Mouse (Mus musculus): ENCODE results near the gene C1ql2. TPM values are rescaled to one million over a fixed set of nuclear protein-coding genes. Genes with fewer than 3 reads are reported as not detected.

C1ql2 gene
- under 1 TPM in 1 of 4 experiments, not detected in 3; 0.14 TPM for total RNA-seq (2022)

DNA sequence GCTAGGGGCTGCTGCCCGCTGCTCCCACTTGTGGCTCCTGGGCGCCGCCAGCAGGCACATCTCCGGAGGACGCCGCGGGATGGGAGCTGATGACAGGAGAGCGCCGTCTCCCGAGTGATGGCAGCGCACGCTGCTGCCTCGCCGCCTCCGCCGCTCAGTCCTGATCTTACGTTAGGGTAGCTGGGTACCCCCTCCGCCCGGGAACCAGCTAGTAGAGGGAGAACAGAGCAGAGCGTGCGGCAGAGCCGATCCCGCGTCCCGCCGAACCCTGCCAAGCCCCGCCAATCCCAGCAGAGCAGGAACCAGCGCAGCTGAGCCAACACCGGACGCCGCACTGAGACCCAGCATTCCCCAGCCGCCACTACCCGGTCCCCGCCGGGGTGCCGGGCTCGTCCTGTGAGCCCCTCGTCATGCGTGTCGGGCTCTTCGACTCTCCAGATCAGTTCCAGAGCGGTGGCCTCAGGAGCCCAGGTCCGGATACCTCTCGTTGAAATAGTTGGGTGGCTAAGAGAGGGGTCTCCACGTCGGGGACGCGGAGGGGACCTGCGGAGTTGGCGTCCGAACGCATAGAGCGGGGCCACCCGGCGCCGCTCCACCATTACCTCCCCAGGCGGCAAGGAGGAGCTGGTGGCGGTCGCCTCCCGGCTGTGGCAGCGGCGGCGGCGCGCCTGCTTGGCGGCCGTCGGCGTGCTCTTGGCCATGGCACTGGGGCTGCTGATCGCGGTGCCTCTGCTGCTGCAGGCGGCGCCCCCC lies at the start of gene C1ql2:
TSS of gene C1ql2 (plus strand) at position 164 of the 753 bp plus-strand sequence.
- DNase-seq (ENCODE audit: low spot score): no peak

DNA sequence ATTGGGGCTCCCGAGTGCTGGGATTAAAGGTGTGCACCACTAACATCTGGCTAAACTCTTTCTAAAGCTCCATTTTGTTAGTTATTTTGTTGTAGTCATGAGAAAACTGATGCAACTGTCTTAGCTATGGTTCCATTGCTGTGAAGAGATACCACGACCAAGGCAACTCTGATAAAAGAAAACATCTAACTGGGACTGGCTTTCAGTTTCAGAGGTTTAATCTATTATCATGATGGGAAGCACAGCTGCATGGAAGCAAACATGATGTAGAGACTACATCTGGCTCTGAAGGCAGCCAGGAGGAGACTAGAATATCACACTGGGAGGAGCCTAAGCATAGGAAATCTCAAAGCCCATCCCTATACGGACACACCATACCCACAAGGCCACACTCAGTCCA lies 48.7 kb upstream of the C1ql2 start:
- DNase-seq (ENCODE audit: low spot score): no peak

DNA sequence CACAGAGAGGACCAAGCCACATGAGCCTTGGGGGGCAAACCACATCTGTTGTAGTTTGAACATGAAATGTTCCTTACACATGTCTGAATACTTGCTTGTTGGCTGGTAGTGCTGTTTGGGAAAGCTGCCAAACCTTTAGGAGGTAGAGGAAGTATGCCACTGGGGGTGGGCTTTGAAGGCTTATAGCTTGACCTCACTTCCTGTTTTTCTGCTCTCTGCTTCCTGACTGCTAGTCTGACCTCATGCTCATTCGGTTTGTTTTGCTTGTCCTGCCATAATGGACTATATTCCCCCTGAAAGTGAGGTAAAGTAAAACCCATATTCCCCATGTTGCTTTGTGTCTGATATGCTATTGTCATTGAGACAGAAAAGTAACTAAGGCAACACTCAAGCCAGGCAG lies 46.6 kb upstream of the C1ql2 start:
- no peak for DNase-seq (ENCODE audit: low spot score)

DNA sequence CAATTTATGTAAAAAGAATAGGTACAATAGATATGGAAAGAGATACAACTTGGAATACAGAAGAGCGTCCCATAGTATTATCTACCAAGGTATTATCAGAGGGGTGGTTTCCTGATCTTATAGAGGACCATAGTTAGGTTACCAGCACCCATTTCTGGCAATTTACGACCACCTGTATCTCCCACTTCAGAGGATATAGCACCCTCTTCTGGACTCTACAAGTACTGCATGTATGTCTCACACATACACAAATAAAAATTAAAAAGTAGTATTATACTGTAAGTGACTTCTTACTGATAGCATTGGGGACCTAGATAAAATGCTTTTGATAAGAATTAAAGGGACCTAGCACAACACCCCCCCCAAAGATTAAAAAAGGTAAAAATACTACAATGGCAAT lies 43.4 kb upstream of the C1ql2 start:
- no peak for DNase-seq (ENCODE audit: low spot score)

DNA sequence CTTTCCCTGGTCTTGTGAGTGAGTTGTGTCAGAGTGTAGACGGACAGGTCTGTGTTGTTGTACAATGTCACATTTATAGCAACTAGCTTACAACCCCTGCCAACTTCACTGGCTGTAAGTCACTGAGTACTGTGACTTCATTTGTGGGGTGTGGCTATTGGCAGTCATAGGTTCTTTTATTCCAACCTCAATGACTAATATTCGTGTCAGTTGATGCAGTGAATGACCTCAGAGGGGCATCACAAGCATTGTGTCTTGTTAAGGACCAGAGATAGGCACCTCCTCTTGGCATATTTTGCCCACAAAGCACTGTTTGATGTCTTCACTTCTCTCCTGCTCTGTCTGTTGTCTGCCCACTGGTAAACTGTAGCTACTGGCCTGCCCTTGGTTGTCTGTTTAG lies 34.6 kb upstream of the C1ql2 start:
- DNase-seq (ENCODE audit: low spot score): no peak

DNA sequence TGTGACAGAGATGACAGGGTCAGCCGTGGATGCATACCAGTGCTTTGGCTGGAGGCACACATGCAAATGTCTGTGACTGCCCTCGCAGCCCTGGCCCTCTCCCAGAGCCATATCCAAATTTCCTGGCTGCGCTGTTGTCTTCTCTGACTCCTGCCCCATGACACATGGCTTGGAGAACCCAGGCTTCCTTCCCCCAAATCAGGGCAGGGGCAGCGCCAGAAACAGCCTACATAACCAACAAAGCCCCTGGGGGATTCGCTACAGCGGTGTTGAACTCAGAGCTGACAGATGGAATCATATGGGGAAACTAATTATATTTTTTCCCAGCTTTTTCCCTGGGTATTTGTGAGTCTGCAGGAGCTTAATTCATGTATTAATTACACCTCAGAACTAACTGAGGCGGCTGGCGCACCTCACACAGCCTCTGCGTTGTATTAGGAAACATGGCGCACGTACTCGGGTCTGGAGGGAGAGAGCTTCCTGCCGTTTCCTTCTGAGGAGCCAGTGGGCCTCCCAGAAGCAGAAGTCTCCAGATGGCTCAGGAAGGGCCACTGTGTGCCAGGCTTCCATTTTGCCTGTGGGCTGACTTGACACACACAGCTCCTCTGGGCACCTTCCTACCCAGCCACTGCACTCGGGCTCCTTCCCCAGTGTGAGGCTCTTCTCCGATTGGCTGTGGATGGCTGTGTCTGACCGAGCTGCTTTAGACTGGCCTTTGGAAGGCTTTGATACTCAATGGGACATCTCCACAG lies 18.9 kb upstream of the C1ql2 start:
- no peak for DNase-seq (ENCODE audit: low spot score)

DNA sequence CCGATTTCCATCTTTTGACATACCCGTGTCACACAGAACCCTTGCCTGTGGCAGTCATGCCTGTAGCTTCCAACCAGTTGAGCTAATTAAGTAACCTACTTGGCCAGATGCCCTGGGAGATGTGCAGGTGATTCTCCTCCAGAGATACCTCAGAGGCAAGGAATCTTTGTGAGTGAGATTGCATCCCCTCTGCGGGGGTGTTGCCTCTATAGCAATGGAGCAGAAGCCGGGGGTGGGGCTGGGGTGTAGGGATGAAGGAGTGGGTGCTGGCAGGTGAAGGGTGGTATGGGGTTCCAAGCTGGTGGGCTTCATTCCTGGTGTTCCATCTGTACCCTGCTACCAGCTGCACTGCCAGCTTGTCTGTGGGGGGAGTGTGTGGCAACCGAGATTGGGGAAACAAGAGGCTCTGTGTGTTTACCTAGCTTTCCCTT lies 17.2 kb upstream of the C1ql2 start:
- DNase-seq (ENCODE audit: low spot score): no peak

DNA sequence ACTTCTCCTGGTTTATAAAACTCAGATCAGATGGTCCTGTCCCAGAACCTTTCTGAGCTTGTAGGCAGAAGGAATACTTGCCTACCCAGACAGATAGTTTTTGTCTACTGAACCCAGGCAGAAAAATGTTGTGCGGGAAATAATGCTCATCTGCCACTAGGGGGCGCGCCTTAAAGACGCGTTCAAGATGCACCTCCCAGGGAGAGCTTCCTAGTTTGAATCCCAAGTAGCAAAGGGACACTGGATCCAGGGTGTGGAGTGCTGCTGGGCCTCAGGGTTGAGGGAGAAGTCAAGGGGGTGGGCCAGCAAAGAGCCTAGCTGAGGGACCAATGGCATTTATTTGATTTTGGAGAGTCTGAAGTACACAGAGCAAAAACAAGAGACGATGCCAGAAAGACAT lies 12.7 kb upstream of the C1ql2 start:
- peak; percentile 24 for DNase-seq (ENCODE audit: low spot score)

DNA sequence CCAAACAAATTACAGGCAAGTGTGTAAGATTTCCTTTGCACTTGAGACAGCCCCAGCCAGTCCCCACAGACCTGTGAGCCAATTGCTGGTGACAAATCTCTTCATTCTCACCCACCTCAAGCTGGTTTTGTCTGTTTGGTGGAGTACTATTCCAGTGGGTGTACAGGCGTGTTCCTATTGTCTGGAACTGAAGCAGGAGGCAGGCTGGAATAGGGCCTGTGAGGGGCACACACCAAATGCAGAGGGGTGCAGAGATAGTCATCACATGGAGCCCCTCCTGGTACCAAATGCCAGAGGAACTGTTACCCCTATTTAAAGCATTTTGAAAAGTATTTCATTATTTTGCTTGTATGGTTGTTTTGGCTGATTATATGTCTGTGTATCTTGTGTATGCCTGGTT lies 12.2 kb upstream of the C1ql2 start:
- no peak for DNase-seq (ENCODE audit: low spot score)

DNA sequence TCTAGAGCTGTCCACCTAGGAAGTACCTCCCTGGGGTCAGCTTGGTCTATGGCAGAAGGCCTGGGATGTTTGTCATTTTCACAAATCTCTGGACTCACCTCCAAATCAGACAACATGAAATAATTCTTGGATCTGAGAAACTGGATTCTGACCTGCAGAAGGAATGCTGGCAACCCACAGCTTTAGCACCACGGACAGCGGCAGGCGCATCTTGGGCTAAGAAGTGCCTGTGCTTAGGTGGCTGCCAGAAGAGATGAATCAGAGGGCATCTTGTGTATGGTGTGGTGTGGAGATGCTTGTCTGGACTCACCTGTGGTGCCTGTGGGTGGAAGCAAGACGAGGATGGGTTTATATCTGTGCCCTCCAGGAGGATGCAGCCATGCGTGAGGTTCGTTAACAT lies 8.5 kb upstream of the C1ql2 start:
- peak; percentile 7 for DNase-seq (ENCODE audit: low spot score)

DNA sequence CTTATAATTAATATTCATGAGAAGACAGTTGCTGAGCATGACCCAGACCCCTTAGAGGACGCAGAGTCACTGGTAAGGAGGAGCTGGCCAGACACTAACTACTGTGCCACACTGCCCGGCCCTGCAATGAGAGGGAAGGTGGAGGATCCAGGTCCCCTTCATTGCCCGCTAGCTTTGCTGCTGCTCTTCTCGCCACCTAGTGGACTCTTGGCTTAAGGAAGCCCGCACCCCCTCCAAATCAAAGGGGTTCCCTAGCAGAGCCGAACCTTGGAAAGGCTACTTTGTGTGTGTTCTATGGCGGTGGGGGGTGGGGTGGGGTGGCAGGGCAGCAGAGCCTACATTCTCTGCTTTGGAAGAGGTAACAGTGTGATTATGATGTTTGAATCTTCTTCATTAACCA lies 2.4 kb upstream of the C1ql2 start:
- no peak for DNase-seq (ENCODE audit: low spot score)

DNA sequence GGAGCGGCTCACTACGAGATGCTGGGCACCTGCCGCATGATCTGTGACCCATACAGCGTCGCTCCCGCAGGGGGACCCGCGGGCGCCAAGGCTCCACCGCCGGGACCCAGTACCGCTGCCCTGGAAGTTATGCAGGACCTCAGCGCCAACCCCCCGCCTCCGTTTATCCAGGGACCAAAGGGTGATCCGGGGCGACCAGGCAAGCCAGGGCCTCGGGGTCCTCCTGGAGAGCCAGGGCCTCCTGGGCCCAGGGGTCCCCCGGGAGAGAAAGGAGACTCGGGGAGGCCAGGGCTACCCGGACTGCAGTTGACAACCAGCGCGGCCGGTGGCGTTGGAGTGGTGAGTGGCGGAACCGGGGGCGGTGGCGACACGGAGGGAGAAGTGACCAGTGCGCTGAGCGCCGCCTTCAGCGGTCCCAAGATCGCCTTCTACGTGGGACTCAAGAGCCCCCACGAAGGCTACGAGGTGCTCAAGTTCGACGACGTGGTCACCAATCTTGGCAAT lies 842 bp downstream of the C1ql2 start:
- no peak for DNase-seq (ENCODE audit: low spot score)

DNA sequence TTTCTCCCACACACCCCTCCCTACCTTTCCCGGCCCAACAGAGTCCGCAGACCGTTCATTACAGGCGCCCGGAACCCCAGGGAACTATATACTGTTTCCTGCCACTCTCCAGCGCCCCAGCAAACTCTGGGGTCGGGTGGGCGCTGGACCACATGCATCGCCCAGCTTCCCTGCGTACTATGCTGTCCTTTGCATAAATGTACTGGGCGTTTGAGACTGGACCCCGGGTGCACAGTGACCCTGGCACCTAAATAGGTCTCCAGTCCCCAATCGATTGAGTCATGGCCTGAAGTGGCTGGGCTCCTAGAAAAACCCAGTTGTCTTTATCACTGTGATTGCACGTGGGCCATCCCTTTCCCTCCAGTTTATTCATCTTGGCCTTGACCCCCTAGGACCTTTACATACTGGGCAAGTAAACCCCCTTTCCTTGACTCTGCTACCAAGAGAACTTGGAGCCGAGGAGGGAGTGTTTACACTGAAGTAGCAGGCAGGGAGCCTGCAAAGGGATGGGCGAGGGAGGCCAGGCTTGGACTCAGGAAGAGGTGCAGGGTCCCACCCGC lies 1.5 kb downstream of the C1ql2 start:
- DNase-seq (ENCODE audit: low spot score): no peak

DNA sequence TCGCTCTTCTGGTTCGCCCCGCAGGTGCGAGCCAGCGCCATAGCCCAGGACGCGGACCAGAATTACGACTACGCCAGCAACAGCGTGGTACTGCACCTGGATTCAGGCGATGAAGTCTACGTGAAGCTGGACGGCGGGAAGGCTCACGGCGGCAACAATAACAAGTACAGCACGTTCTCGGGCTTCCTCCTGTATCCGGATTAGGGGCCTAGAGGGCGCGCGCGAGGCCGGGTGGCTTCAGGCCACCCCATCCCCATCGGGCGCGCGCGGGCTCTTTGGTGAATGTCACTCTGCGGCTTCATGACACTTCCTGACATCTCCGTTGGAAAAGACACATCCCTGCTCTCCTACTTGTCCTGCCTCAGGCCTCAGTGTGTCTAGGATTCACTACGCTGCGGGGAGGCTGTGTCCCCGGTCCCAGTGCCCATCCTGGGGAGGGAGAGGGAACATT lies 2.0 kb downstream of the C1ql2 start:
- DNase-seq (ENCODE audit: low spot score): peak; percentile 10

DNA sequence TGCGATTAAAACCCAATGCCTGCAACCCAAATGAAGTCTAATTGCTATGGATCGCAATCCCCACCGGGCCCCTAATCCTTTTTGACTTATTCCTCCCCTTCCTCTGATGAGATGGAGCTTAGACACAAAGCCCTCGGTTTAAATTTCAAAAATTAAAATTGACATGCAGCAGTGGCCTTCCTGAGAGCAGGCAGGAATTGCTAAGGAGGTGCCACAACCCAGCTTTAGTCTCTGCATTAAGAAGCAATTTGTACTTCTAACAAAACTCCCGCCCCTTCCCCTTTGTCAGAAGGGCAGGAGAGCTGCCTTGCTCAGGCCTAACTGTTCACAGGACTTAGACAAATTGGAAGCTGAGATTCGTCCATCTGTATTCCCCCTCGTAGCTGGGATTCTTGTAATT lies 4.6 kb downstream of the C1ql2 start:
- no peak for DNase-seq (ENCODE audit: low spot score)

DNA sequence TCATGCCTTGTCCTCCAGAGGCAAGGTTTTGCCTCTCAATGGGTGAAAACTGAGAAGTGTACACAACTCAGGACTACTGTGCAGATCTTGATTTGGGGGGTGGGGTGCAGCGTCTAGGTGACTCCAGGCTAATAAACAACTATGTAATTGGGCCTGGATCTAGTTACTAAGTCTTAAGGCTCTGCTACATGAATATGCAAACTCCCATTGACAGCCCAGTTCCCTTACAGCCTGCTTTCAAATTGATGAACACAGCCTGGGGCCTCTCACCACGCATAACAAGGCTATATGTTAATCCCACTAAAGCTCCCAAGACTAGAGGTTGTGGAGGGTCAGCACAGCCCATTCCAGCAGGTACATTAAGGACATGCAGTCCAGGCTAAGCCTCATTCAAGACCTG lies 14.0 kb downstream of the C1ql2 start:
- no peak for DNase-seq (ENCODE audit: low spot score)

DNA sequence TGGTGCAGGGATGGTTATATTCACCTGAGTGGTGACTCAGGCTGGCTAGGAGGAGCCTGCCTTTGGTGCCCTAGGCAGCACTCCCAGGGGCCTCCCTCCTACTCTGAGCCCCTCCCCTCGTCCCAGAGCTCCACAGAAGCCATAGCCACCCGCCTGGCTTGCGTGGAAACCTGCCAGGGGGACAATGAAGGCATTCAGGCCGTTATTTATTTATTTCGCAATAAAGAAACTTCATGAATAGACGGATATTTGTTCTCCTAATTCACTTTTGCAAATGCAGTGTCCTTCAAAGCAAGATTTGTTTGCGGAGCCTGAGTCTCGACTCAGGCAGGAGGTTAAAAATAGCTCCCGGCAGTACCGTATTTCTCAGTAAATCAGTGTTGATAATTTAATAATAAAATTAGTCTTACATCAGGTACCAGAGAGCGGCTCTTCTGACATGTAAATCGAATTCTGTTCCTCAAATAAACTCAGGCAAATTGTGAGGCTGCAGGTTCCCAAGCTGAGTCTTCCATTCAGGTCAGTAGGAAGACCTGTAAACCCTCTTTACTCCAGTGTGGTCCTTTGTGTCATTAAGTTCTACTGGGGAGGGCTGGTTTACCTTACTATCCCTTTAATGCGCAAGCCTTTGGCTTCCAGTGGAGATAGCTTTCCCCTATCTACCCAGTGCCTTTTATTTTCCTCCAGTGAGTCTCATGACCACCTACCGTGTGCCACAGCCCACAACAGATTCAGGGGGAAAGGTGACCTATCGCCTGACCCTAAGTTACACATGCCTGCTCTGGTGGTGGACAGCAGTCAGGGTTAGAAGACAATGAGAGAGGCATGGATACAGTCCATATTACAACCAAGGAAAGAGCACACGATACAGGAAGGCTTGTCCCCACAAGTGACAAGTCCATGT lies 17.2 kb downstream of the C1ql2 start:
- DNase-seq (ENCODE audit: low spot score): peak; percentile 21

DNA sequence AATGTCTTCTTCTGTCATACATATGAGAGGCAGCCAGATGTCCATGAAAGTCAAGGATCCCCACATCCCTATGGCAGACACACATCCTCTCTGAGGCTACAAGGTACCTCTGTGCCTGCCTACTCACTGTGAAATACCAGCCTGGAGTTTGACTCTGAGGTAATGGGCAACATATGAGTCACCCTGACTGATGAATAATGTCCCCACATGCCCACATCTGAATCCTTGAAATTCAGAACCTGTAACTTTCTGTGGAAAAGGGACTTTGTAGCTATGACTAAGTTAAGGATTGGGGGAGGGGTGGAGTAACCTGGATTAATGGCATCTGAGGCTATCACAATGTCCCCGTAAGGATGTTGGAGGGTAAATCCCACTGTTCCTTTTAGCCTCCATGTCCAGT lies 23.3 kb downstream of the C1ql2 start:
- no peak for DNase-seq (ENCODE audit: low spot score)

DNA sequence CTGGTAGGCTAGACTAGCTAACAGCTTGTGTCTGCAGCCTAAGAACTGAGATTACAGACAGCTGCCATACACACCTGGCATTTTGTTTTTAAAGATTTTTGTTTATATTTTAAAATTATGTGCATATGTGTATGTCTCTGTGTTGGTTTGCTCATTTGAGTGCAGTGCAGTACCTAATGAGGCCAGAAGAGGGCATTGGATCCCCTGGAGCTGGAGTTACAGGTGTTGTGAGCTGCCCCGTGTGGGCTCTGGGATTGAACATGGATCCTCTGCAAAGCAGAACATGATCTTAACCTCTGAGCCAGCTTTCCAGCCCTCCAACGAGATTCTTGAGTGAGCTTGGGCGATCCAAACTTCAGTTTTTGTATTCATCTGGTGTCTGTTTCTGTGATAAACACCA lies 27.8 kb downstream of the C1ql2 start:
- no peak for DNase-seq (ENCODE audit: low spot score)

DNA sequence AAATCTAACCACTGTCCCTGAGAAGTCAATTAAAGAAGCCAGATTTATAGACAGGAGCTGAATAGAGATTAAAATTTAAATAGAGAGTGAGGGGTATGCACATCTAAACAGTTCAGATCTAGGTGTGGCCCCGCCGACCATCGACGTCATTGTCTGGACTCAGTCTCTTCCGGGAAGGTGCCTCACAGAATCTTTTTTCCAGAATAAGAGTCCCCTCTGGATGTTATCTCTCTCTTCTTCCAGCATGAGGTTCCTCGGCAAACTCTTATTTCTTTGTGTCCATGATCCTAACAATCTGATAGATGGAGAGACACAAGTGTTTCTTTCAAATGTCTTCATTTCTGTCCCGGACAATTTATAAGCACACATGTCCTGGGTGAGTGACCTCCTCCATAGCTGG lies 33.7 kb downstream of the C1ql2 start:
- no peak for DNase-seq (ENCODE audit: low spot score)

DNA sequence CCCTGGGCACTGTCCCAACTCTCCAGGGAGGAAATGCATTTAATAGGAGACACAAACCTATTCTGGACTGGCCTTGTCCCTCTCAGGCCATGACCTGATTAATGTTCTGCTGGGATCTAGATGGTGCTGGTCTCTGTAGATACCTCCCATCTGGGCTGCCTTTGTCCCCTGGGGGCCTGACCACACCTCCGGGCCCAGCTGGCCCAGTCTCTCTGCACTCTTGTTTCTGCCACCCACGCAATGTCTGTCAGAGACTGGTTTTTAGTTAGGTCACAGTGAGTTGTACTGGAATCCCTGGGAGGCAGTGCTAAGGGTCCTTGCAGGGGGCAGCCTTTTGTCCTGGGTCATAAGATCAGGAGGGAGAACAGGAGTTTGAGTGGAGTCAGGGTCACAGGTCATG lies 34.5 kb downstream of the C1ql2 start:
- no peak for DNase-seq (ENCODE audit: low spot score)
